22 mouse cellular contexts compared by ENCODE assay signal in genomic region chr6:16835631-16836030, GRCm38 (mm10).
DNase-seq lines count a peak whose midpoint lies in the region; ATAC-seq and TF ChIP-seq lines count a peak whose summit lies in the region.
"Had no signal": no experiment of that assay in that cellular context is flagged by ENCODE, and none has a peak within 500 bp of the region (broad histone marks: within the 10 kb centered on the region; RNA-seq: fewer than 3 reads in every experiment).

No protein-coding gene starts in this region.

- no peak for TF ChIP-seq EP300 in lung, postnatal 0 days (IDR thresholded peaks at IDR 0.05)

- no peak for TF ChIP-seq CTCF in lung, postnatal 0 days (IDR thresholded peaks at IDR 0.05)

- no peaks in the 10 kb centered on the region for H3K27me3 ChIP-seq in lung, postnatal 0 days (replicated peaks; ENCODE audit: insufficient read depth, low read length)
- H3K27me3 ChIP-seq: CH12.LX had no signal

- ATAC-seq in lung, postnatal 0 days: no peak
- peak; percentile 69; the same call in 1 of the 2 replicates for ATAC-seq in granulocyte monocyte progenitor cell, adult 5-6 weeks (replicated peaks; ENCODE audit: poor library complexity, severe bottlenecking)
- peak; percentile 52 for ATAC-seq in megakaryocyte progenitor cell, adult 5-6 weeks (replicated peaks; ENCODE audit: poor library complexity)
- ATAC-seq: activated CD4-positive, CD25-positive, alpha-beta regulatory T cell, adult 4 months; CD4-positive, CD25-positive, alpha-beta regulatory T cell, adult 4 months; Patski had no signal

- no peak overlapping the region for H3K9ac ChIP-seq in lung, postnatal 0 days (replicated peaks; ENCODE audit: low read depth)

- WGBS in lung, postnatal 0 days: 52% methylated on average over 1 of the region's 1 CpGs

- DNase-seq in lung, postnatal 0 days (ENCODE audit: low spot score): peak; percentile 53
- DNase-seq in lung, postnatal 10 days: no peak
- DNase-seq in lung, postnatal 36 days: peak; percentile 28
- no peak for DNase-seq in lung, postnatal 25 days (ENCODE audit: low spot score)
- DNase-seq in cerebellum, adult 8-10 months: no peak
- no peak for DNase-seq in thymus, postnatal 36 days
- DNase-seq: adrenal gland, adult 2 months; adrenal gland, adult 8-10 months; adrenal gland, postnatal 10 days; adrenal gland, postnatal 14 days; adrenal gland, postnatal 25 days; adrenal gland, postnatal 36 days; B cell, adult 2 months; cerebellum, adult 11 months; cerebellum, adult 11-12 months had no signal

- no peaks in the 10 kb centered on the region for H3K9me3 ChIP-seq in lung, postnatal 0 days (ENCODE audit: low read length)
- H3K9me3 ChIP-seq: G1E had no signal

- no peak overlapping the region for H3K27ac ChIP-seq in lung, postnatal 0 days (ENCODE audit: low read length)

- no peak overlapping the region for H3K4me2 ChIP-seq in lung, postnatal 0 days (replicated peaks; ENCODE audit: low read depth, low read length)

- H3K4me3 ChIP-seq in lung, postnatal 0 days (ENCODE audit: low read depth, low read length): no peak overlapping the region

- no peaks in the 10 kb centered on the region for H3K4me1 ChIP-seq in lung, postnatal 0 days (ENCODE audit: insufficient read depth, low read depth, low read length)

- no peaks in the 10 kb centered on the region for H3K36me3 ChIP-seq in lung, postnatal 0 days (ENCODE audit: insufficient read depth, low read length)
- H3K36me3 ChIP-seq: G1E had no signal

Comparison
In these comparisons a context has a peak if more than half of its experiments do, and no peak if none do; other contexts are left out.
1. DNase-seq: peak in lung, postnatal 0 days (single experiment) and lung, postnatal 36 days (single experiment); none in lung, postnatal 10 days (single experiment), lung, postnatal 25 days (single experiment), cerebellum, adult 8-10 months (single experiment) and thymus, postnatal 36 days (0 of 2).